Mouse (Mus musculus) embryonic stem cell, embryonic (primary cell): ENCODE measurements at regions not wholly inside any gene's neighbourhood (a gene's known extent, or its start where the extent isn't known, plus 50 kb on each side); places are given as distances from the start of the nearest gene placed in this dataset.

Source experiments
- CTCF ChIA-PET, 4 experiments: fragments of 300-600 bp in 2 of 4; fragments of 350-600 bp in 2 of 4; sonication (Branson Sonifier 250); formaldehyde crosslinking; loops; one replicate each; lab custom pipeline; 2022; ENCODE audit warnings: inconsistent platforms in 2 of 4; lab: Charles Lee
- POLR2A ChIA-PET, 4 experiments: fragments of 300-600 bp in 2 of 4; fragments of 350-600 bp in 2 of 4; sonication (Branson Sonifier 250); formaldehyde crosslinking; loops; one replicate each; lab custom pipeline; 2022; ENCODE audit warnings: antibody characterized with exemption in 4 of 4, inconsistent platforms in 1 of 4; lab: Charles Lee

DNA sequence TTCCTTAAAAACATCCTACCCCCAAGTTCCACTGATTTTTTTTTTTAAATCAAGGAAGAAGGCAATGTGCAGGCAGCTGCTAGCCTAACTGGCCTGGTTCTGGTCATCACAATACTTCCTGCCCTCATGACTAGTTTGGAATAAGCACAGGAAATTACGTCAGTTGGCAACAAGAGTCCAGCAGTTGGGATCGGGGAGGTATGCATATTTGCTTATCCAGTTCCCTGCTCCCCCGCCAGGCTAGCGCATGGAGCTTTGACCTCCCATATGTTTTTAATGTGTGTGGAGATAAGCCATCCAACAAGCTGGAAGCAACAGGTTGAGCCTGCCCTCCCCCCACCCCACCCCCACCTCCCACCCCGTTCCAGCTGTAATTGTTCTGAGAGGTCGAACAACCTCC, 105.7 kb upstream of the Lrig1 start:
- CTCF ChIA-PET, result no interaction called here

DNA sequence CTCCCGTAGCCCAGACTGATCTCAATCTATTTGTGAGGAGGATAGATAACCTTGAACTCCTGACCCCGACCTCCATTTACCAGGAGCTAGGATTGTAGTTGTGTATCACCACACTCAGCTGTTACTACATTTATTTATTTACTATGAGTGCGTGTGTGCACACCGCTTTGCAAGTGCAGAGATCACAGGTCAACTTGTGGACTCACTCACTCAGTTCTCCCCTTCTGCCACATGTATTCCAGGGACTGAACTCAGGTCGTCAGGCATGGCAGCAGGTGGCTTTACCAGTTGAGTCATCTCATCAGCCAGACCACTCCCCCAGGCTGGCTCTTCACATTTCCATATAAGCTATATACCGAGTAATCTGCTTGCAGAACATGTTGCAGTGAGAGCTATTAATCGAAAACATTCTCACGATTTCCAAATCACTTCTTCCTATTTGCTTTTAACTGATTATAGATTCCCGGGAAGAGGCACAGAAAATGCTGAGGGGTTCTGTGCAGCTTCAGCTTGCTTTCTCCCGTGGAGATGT, 104.4 kb upstream of the Lrig1 start:
- ChIA-PET POLR2A (interaction anchor here in 2 of 4 experiments (0.7 to 1.5 kb wide), 4 partner anchors 24 to 1042 kb away, joined by 3 to 13 read pairs (median 4); no protein-coding TSS in a partner anchor), CTCF (no interaction called here)

More for the DNA sequence above, 105.7 kb upstream of the Lrig1 start:
- POLR2A ChIA-PET, result interaction anchor here in 1 of 4 experiments (0.8 to 1.6 kb wide), 6 partner anchors 10 to 306 kb away, joined by 3 to 4 read pairs (median 3); partner anchors contain the start of gene Slc25a26

DNA sequence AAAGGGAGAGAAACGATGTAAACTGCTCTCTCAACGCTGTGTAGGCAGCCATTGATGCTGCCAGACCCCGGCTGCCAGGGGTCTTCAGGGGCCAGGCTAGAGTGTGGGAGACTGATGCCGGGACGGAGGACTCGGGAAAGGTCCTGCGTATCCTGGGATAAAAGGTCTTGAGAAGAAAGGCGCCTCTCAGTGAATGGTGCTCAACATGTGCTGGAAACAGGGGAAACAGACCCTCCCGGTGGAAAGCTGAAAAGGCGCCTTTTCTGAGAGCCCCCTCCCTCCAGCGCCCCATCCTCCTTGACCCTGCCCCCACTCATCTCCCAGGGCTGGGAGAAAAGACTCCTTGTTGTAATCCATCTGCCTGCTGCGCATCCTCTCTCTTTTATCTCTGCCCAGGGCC, 101.1 kb upstream of the Lrig1 start:
- ChIA-PET POLR2A (no interaction called here), CTCF (no interaction called here)

DNA sequence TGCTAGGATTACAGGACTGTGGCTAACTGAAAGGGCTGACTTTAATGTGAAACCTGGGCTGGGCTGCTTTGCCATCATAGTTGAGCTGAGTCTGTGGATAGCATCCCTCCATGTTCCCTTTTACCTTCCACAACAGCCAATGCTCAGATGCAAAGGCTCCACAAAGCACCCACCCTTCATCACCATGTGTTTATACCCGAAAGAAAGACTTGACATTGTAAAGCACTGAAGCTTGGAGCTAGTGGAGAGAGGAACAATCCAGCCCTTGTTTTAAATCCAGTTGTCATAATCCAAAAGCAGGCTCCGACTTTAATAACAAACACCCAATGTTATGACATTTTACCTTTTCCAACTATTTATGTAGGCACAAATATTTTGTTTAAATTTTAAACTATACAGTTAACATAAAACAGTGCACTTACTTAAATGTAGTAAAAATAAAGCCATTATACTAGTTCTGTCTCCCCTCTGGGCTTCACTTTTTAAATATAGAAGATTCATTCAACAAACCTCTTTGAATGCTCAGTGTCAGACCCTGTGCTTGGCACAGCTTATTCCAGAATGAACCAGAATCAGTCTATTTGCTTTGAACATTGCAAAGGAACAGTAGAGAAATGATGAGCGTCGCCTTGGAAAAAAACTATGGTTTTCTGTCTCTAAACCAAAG, 98.7 kb upstream of the Lrig1 start:
- ChIA-PET CTCF (no interaction called here), POLR2A (interaction anchor here in 2 of 4 experiments (0.6 to 1.7 kb wide), 5 partner anchors 17 to 66 kb away, joined by 3 to 6 read pairs (median 3); no protein-coding TSS in a partner anchor)

DNA sequence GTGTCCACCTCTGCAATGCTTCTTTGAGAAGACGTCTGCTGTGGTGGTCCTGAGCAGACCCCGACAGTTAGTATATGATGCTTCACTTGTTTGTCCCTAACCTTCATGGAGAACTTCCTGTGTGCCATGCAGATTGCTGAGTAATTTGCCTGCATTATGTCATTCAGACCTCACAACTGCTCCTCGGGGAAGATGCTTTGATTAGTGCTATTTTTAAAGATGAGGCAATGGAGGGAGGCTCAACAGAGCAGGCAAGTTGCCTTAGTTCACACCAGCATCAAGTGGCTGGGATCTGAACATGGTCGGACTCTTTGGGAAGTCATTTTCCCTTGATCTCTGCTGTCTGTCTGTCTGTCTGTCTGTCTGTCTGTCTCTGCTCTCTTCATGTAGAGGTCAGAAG, 95.5 kb upstream of the Lrig1 start:
- CTCF ChIA-PET, result no interaction called here
- POLR2A ChIA-PET, result interaction anchor here in 1 of 4 experiments (0.6 to 1.2 kb wide), 2 partner anchors 10 to 105 kb away, joined by 3 to 4 read pairs; no protein-coding TSS in a partner anchor

DNA sequence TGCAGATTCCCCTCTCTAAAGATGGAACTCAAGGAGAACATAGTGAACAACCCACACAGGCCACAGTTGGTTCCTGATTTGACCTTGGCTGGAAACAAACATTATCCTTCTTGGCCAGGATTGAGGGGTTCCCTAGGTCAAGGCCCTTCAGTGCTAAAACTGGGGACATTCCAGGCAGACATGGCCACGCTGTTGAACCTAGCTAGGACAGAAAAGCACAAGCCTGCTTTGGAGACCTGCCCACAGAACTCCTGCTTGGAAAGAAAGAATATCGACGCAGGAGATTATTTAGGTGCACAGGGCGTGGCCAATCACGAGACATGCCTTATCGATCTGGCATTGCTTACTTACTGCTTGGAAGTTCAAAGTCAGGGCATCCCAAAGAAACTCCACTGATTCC, 93.6 kb upstream of the Lrig1 start:
- ChIA-PET CTCF (no interaction called here), POLR2A (no interaction called here)

DNA sequence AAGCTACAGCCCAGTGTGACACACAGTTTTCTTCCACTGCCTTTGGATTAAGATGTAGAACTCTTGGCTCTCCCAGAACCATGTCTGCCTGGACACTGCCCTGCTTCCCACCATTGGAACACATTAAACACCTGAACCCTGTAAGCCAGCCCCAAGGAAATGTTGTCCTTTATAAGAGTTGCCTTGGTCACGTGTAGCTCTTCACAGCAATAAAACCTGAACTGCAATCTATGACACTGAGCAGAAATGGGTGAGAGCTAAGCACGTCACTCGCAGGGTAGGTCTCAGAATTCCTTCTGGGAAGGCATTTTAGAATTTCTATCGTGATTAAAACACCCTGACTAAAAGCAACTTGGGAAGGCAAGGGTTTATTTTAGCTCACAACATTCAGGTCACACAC, 92.4 kb upstream of the Lrig1 start:
- CTCF ChIA-PET, result interaction anchor here in 1 of 4 experiments (0.5 kb wide), 1 partner anchor 249 kb away, joined by 3 read pairs; no protein-coding TSS in a partner anchor
- POLR2A ChIA-PET, result interaction anchor here in 3 of 4 experiments (0.6 to 1.0 kb wide), 3 partner anchors 12 to 541 kb away, joined by 3 to 4 read pairs (median 3); no protein-coding TSS in a partner anchor

DNA sequence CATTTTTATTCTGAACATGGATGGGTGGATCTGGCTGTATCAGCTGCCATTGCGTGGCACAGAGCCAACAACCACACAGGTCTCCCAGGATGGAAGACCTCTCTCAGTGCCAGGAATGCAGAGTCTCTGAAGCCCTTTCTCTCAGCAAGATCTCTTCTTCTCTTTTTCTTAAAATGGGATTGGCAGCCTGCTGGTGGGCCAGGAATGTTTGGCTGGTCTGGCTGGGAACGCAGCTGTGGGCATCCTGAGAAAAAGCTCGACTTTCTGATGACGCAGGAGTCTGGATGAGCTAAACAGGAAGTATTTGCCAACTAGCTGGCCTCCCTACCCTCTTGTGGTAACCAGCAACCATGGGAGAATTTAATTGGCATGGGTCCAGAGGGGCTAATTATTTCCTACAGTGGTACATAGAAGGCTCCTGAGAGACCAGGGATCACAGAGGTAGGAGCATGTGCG, 89.4 kb upstream of the Lrig1 start:
- POLR2A ChIA-PET, result interaction anchor here in 2 of 4 experiments (0.7 kb wide), 2 partner anchors 14 to 16 kb away, joined by 3 read pairs; no protein-coding TSS in a partner anchor
- CTCF ChIA-PET, result no interaction called here

DNA sequence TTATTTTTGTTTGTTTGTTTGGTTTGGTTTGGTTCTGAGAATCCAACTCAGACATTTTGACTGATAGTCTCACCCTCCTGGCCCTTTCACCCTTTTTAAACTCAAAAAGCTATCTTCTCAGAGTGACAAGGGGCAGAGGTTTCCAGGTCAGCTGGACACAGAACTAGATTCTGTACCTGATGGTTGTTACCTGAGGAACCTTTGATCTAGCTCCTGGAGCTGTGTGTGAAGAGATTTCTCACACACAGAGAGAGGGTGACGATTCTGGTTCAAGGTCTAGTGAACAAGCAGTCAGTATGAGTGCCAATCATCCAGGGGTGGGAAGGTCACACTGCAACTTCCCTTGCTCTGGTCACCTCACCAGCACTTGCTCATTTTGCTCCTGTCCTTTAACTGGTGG, 83.5 kb upstream of the Lrig1 start:
- CTCF ChIA-PET, result no interaction called here
- POLR2A ChIA-PET, result no interaction called here

DNA sequence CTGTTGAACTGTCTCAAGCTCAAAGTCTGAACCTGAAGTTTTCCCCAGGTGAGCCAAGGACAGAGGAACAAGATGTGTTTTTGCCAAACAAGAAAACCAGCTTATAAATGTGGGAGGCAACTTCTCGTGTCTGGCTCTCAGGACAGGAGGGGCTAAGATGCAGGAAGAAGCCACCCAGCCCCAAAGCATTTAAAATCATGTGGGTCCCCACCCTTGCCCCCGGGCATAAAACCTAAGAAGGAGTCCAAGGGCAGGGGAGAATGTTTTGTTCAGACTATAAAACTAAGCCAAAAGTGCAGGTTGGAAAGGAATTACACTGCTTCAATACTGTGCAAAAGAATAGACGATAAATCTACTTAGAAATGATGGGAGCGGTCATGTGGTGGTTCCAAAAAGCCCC, 80.7 kb upstream of the Lrig1 start:
- ChIA-PET CTCF (no interaction called here), POLR2A (interaction anchor here in 3 of 4 experiments (0.6 to 8.9 kb wide), 9 partner anchors 12 to 259 kb away, joined by 3 to 100 read pairs (median 4); no protein-coding TSS in a partner anchor)

DNA sequence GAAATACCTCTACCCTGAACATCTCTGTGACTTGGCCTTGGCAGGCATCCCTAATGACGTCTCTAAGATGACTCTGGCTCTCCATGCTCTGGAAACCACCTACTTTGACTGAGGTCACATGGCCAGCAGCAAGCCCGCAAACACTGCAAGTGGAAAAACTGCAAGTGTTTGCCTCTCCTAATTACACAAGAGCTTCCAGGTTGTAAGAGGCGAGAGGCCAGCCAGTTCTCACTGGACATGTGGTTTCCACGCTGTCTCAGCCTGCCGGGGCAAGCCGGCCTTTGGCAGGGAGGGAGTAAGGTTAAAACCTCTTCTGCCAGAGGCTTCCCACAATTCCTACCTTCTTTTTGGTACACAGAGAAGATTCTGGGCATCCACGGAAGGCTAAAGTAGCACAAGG, 79.9 kb upstream of the Lrig1 start:
- CTCF ChIA-PET, result no interaction called here

DNA sequence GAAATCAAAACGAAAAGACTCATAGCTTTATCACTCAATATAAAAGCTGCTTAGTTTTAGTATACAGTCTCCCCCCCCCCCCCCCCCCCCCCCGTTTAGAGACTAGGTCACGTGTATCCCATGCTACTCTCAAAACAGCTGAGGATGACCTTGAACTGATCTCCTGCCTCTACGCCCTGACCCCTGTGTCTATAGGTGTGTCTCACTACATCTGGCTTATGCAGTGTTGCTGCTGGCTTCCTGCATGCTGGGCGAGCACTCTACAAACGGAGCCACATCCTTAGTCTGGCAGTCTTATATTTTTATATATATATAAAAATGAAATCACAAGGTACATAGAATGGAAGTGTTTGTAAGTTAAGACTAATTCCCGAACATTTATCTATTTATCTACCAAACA, 79.3 kb upstream of the Lrig1 start:
- ChIA-PET POLR2A (interaction anchor here in 2 of 4 experiments (1.0 to 8.9 kb wide), 7 partner anchors 19 to 84 kb away, joined by 3 to 100 read pairs (median 3); no protein-coding TSS in a partner anchor), CTCF (interaction anchor here in 1 of 4 experiments (0.7 kb wide), 1 partner anchor 8 kb away, joined by 6 read pairs; no protein-coding TSS in a partner anchor)

More for the DNA sequence above, 79.9 kb upstream of the Lrig1 start:
- POLR2A ChIA-PET, result interaction anchor here in 3 of 4 experiments (0.8 to 8.9 kb wide), 9 partner anchors 11 to 160 kb away, joined by 3 to 100 read pairs (median 4); no protein-coding TSS in a partner anchor

DNA sequence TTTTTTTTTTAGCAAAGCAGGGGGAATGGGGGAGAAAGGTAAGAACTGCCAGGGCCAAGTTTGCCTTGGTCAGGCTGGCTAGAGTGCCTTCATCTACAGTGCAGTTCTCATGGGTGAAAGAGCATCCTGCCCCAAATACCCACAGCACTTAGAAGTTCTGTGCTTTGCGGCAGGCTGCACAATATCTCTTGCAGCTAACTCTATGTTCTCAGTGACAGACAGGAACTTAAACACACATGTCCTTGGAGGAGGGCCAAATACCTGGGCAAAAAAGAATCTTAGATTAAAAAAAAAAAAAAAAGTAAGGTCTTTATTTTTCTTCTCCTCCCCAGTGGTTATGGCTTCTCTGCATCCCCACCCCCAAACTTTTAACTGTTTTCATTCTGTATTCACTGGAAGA, 78.8 kb upstream of the Lrig1 start:
- POLR2A ChIA-PET, result interaction anchor here in 2 of 4 experiments (1.0 to 8.9 kb wide), 7 partner anchors 18 to 84 kb away, joined by 3 to 100 read pairs (median 3); no protein-coding TSS in a partner anchor
- CTCF ChIA-PET, result interaction anchor here in 3 of 4 experiments (0.6 to 1.1 kb wide), 6 partner anchors 8 to 157 kb away, joined by 3 to 6 read pairs (median 4); no protein-coding TSS in a partner anchor

DNA sequence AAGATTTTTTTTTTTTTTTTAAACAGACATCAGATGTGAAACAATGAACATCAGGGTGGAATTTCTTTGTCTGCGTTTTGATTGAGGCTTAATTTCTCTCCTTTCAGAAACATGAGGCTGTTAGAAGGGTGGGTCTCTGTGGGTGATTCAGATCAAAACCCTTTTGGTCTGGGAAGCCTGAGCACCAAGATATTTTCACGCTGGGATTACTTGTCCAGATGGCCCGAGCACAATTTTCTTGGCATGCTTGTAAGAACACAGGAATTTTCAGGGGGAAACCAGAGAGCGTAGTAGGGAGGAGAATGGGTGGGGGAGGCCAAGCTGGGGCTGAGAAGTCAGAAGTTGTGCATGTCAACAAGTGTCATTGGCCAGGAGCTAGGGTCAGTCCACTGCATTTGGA, 76.6 kb upstream of the Lrig1 start:
- POLR2A ChIA-PET, result interaction anchor here (0.7 to 8.9 kb wide), 14 partner anchors 10 to 1021 kb away, joined by 3 to 100 read pairs (median 4); no protein-coding TSS in a partner anchor

DNA sequence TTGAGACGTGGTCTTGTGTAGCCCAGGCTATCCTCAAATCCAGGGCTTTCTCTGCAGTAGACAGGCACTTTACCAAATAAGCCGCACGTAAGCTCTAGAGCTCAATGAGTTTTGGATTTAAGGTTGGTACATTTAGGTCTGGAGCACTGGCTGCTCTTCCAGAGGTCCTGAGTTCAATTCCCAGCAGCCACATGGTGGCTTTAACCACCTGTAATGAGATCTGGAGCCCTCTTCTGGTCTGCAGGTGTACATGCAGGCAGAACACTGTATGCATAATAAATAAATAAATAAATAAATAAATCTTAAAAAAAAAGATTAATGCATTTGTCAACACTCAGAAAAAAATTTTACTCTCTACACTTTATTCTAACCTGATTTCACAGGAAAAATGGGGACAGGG, 74.9 kb upstream of the Lrig1 start:
- ChIA-PET CTCF (interaction anchor here (0.6 to 3.7 kb wide), 6 partner anchors 24 to 427 kb away, joined by 3 to 19 read pairs (median 6); no protein-coding TSS in a partner anchor), POLR2A (interaction anchor here in 3 of 4 experiments (0.7 to 8.9 kb wide), 21 partner anchors 9 to 140 kb away, joined by 3 to 113 read pairs (median 9); partner anchors contain the start of gene Lrig1 (in 1 of the 3))

More for the DNA sequence above, 76.6 kb upstream of the Lrig1 start:
- CTCF ChIA-PET, result interaction anchor here in 1 of 4 experiments (1.3 kb wide), 1 partner anchor 156 kb away, joined by 3 read pairs; no protein-coding TSS in a partner anchor

DNA sequence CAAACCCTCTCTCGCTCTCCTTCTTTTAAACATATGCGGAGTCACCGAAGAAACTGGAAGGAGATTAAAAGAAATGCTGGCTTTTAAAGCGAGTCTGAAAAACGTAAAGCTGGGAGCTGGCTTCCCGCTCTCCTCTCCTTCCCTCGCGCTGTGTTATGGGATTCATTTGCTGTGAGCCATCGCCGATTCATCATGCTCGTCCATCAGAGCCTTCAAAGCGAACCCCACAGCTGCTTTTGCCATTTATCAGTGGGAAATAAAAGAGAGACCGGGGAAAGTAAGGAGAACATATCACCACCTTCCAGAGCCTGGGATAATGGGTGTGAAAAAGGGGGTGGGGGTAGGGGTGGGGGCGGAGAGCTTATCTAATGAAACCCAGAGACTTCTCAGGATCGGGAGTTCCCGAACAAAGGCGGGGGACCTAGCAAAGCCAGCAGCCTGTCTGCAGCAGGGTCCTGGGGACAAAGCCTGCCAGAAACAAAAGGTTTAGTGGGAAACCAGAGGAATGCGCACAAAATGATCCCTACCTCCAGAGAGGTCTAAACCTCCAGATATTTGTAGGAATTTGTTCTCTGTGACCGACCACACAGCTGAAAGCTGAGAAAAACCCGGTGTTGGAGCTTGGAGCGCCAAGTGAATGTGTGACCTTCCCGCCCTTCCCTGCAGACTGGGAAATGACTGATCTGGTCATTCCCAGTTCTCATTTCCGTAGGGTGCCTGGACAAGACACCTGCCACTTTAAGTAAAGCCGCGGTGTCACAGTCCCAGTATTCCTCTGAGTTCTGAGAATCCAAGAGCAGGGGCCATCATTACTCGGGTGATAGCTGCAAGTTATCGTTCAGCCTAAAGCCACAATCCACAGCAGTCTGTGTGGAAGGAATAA, 73.9 kb upstream of the Lrig1 start:
- POLR2A ChIA-PET, result interaction anchor here (0.6 to 8.9 kb wide), 55 partner anchors 8 to 281 kb away, joined by 3 to 113 read pairs (median 4); partner anchors contain the start of gene Lrig1 (in 2 of the 4)
- CTCF ChIA-PET, result interaction anchor here (0.6 to 3.7 kb wide), 12 partner anchors 14 to 898 kb away, joined by 3 to 19 read pairs (median 4); no protein-coding TSS in a partner anchor

DNA sequence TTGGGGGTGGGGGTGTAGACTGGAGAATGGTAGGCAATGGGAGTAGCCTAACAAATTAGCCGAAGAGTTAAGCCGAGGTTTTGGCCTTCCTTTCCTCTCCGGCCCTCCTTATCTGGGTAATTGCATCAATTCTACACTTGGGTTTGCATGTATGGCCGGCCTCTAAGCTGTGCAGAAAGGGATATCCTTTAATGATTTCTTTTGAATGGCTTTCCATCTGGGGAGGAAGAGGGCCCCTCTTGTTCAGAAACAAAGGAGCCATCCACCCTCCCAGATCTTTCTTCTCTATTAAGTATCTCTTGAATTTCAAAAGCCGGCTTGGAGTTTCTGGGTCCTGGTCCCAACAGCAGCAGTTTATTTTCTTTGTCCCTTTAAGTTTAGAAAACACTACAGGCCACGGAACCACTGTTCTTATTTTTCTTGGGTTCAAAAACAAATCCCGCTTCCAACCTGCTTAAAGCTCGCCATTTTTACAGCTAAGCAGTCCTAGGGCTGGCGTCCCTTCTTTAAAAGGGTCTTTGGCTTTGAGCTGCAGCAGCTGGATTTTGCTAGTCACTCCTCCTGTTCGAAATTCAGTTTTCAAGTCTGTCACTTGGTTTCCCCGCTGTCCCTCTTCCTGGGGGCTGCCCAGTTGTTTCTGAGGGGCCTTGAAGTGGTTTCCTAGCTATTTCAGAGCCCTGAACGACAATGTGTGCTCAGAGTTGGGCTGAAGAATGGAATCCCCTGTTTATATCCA, 73.1 kb upstream of the Lrig1 start:
- POLR2A ChIA-PET, result interaction anchor here (0.6 to 8.9 kb wide), 54 partner anchors 9 to 280 kb away, joined by 3 to 113 read pairs (median 4); partner anchors contain the start of gene Lrig1 (in 1 of the 4)
- CTCF ChIA-PET, result interaction anchor here (0.7 to 3.7 kb wide), 8 partner anchors 13 to 197 kb away, joined by 3 to 19 read pairs (median 5); no protein-coding TSS in a partner anchor
